Mouse (Mus musculus): ENCODE results near the gene Bicd2.
"Not testable (repeated sequence)": the region's sequence is repeated elsewhere in the genome, so short reads cannot be mapped to it uniquely, and the experiment has no call there.

Gene Bicd2

DNA sequence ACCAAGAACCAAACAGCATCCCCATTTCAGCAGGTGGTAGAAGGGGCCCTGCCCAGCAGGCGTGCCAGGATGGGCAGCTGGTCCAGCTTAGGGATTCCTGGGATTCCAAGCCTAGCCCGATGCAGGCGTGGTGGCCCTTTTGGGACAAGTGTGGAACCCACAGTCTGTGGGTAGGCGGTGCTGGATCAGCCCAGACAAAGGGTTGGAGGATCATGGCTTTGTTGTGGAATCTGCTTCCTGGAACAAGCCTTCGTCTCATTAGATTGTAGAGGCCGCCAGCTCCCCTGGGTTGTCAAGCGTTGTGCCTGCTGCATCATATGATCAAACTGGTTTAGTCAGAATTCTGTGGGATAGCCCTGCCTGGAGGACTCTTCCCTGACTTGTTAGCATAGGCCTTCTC lies 21.0 kb downstream of the Bicd2 start:
- no peak for DNase-seq

- DNase-seq, result no peak
Measured at GRCm38 (mm10) chr13:49362804-49363203, 21.4 kb downstream of the Bicd2 start.

- no peak for DNase-seq
Measured at GRCm38 (mm10) chr13:49364716-49365115, 23.3 kb downstream of the Bicd2 start.

- no peak for DNase-seq
Measured at GRCm38 (mm10) chr13:49367657-49368440, 26.5 kb downstream of the Bicd2 start.

DNA sequence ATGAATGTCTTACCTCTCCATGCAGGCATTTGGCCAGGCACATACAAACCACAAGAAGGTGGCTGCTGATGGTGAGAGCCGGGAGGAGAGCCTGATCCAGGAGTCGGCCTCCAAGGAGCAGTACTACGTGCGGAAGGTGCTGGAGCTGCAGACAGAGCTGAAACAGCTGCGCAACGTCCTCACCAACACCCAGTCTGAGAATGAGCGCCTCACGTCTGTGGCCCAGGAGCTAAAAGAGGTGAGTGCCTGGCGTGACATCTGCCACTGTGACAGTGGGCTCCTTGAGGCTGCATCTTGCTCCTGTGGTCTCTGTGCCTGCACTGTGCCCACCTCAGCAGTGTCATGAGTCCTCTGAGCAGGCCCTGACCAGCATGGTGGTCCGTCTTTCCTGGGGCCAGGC lies 28.0 kb downstream of the Bicd2 start:
- no peak for DNase-seq

- DNase-seq, result not testable (repeated sequence)
Measured at GRCm38 (mm10) chr13:49370216-49370615, 28.8 kb downstream of the Bicd2 start.

DNA sequence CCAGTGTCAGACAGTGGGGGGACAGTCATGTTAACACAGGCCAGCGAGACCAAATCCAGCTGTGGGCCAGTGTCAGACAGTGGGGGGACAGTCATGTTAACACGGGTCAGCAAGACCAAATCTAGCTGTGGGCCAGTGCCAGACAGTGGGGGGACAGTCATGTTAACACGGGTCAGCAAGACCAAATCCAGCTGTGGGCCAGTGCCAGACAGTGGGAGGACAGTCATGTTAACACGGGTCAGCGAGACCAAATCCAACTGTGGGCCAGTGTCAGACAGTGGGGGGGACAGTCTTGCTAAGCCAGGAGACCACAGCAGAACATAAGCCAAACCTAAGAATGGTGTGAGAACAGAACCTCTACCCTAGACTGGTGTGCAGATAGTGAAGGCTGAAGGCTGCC lies 29.5 kb downstream of the Bicd2 start:
- DNase-seq, result not testable (repeated sequence)

DNA sequence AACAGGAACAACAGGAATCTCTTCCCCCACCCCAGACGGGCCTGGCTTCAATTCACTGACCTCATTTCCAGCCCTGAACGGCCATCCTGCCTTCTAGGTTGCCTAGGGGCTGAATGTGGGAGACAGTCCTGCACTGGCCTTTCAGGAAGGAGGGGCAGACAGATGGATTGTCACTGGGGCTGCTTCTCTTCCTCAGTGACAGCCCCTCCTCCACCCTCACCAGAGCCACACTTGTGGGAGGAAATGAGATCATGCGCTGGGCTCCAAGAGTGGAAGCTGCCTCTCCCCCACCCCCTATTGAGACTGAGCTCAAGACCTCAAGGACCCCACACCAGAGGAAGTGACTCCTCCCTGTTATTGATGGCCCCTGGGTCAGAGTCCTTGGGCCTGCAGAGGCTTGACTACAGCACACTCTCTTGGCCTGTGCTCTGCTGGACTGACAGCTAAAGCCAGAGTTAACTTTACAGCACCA lies 30.1 kb downstream of the Bicd2 start:
- DNase-seq, result peak; percentile 81

- peak; percentile 81 for DNase-seq
Measured at GRCm38 (mm10) chr13:49372370-49373060, 31.1 kb downstream of the Bicd2 start.

DNA sequence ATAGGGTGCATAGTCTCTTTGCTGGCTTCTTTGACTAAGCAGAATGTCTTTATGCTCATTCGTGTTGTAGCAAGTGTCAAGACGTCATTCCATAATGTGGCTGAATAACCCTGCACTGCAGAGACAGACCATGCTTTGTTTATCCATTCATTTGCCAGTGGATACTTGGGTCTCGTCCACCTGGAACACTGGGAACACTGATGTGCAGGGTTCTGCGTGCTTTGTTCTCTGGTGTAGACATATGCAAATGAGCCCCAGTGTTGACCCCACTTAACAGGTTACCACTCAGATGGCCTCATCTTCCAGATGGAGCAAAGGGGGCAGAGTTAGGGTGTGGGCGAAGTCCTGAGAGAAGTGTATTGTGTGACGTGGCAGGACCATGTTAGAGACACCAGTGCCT lies 32.9 kb downstream of the Bicd2 start:
- DNase-seq, result no peak

DNA sequence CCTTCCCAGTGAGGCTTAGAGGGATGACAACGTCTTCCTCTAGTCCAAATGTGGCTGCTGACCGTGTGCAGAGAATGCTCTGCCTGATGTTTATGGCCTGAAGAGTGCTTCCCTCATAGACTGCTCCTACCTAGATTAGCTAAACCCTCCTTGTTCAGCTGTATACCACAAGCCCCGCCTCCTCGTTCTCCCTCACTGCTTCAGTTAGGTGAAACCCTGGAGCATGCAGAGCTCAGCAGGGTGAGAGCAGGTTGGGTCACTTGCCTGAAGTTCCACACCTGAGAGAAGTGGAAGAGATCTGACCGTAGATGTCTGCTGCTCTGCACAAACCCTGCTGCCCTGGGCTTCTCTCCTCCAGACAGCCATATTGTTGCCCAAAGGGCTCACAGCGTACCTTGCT lies 33.3 kb downstream of the Bicd2 start:
- DNase-seq, result no peak

- no peak for DNase-seq
Measured at GRCm38 (mm10) chr13:49377608-49378007, 36.2 kb downstream of the Bicd2 start.

GRCm38 (mm10) chr13:49379301-49379700 lies 37.9 kb downstream of the Bicd2 start:
- no peak for DNase-seq

GRCm38 (mm10) chr13:49381230-49381629 lies 39.8 kb downstream of the Bicd2 start:
- DNase-seq, result peak; percentile 82

DNA sequence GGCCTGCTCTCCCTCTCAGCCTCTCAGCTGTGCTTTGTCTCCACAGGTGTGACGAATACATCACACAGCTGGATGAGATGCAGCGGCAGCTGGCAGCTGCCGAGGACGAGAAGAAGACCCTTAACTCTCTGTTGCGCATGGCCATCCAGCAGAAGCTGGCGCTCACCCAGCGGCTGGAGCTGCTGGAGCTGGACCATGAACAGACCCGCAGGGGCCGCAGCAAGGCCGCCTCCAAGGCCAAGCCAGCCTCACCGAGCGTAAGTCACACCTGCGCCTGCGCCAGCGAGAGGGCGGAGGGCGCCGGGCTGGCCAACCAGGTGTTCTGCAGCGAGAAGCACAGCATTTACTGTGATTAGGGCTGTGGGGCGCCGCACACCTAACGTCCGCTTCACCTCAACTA lies 41.6 kb downstream of the Bicd2 start:
- DNase-seq, result no peak

DNA sequence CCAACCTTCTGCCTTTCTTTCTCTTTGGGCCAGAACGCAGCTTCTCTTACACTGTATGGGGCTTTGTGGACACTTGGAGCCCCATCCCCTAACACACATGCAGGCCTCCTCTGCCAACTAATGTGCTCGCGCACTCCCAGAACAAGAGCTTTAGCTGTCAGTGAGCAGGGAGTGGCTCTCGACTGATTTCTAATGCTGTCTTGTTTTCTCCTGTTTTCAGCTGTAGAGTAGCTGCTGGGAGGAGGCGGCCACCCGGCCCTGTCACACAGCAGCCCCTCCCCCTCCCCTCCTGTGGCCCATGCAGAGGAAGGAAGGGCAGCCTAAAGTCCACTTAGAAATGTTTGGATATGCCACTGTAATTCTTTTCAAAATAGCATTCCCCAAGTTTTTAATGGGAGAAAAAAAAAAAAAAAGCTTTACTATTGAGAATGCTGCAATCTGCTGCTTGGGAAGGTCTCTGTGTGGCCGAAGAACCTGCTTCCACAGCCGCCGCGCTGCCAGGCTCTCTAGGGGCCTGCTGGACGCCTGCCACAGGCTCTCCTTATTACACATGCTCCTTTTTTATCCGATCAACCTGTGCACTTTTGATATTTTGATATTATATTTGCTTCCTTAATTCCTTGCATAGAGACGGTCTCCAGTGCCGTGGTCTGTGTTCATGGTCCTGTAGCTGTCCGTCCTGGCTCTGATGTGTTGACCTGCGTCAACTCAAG lies 43.5 kb downstream of the Bicd2 start:
- DNase-seq, result no peak

GRCm38 (mm10) chr13:49391374-49391773 lies 50.0 kb downstream of the Bicd2 start:
- no peak for DNase-seq

- no peak for DNase-seq
Measured at GRCm38 (mm10) chr13:49393579-49393978, 52.2 kb downstream of the Bicd2 start.

DNA sequence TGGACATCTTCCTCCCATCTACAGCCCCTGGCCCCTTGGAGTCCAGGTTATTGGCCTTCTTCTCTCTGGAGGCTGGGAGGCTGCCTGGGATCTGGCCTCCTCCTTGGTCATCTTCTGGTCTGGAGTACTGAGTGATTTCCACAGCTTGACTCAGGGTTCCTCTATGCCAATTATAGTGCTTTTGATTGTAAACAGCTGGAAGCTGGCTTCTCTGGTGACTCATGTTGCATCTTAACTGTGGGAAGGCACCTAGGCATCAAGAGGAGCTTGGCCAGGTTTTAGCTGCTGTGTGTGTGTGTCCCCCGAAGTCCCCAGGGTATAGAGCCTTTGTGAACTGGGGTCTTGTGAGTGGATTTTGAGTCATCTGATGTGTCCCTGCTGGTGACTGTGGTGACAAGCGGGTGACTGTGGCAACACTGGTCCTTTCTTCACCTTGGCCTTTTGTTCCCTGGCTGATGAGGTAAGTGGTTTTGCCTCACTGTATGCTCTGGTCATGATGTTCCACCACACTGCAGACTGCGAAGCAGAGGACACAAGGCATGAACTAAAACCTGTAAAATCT lies 53.6 kb downstream of the Bicd2 start:
- no peak for DNase-seq

DNA sequence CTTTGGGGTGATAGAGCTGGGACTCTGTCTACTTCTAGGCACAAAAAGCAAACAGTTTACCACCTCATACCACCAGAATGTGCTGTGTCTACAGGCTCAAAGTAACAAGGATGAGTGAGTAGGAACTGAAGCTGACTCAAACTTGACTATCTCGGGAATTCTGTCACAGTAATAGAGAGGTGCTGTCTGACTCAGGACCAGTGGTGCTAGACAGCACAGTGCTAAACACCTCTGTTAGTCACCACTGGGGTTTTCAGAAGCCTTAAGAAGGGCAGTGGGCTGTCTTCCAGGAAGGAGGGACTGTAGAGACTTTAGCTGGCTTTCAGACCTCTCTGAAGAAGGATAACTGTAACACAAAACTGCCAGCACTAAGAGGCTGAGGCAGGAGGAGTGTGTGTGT lies 55.4 kb downstream of the Bicd2 start:
- no peak for DNase-seq

GRCm38 (mm10) chr13:49398191-49398590 lies 56.8 kb downstream of the Bicd2 start:
- no peak for DNase-seq

DNA sequence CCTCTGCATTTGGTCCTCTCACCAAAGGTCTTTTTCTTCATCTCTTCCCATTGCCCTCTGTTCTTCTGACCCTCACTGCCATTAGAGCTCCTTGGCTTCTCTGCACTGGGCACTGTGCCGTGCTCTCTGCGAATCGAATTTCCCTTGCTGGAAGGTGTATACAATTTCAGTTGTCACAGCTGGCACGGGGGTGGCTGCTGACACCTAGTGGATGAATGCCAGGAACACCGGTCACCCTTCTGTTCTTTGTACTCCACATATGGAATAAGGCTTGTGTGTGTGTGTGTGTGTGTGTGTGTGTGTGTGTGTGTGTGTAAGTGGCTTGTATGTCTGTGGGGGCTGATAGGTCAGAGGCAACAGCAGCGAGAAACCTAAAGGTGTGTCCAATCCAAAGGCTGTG lies 58.8 kb downstream of the Bicd2 start:
- DNase-seq, result no peak

GRCm38 (mm10) chr13:49402628-49403027 lies 61.2 kb downstream of the Bicd2 start:
- no peak for DNase-seq

Data from right cerebral cortex, adult 18-20 months (tissue).